Mouse (Mus musculus) forebrain, embryonic 12.5 days (tissue): Measurements from ENCODE around the gene Rpl7l1. TPM values are rescaled to one million over a fixed set of nuclear protein-coding genes. Genes with fewer than 3 reads are reported as not detected.

Experiments used
- ATAC-seq: fragments of 200-750 bp; cut with Nextera tagmentation; 2 replicates; pipeline ENCODE4 v1.8.0; 2017; ENCODE audit warnings: moderate TSS enrichment; ENCODE audit not compliant: low FRiP score
- H3K27ac ChIP-seq: fragments of 300-500 bp; sonication (generic); 2 replicates; pipeline ENCODE4 v1.5.1; 2016; ENCODE audit warnings: mild to moderate bottlenecking
- H3K27me3 ChIP-seq: fragments of 300-500 bp; sonication (generic); 2 replicates; pipeline ENCODE4 v1.6.1; 2016; ENCODE audit warnings: mild to moderate bottlenecking
- H3K36me3 ChIP-seq: fragments of 300-500 bp; sonication (generic); replicated peaks from 2 replicates; pipeline ENCODE4 v1.6.1; 2016; ENCODE audit warnings: mild to moderate bottlenecking
- H3K4me1 ChIP-seq: fragments of 300-500 bp; sonication (generic); 2 replicates; pipeline ENCODE4 v1.6.1; 2016
- H3K4me2 ChIP-seq: fragments of 300-500 bp; sonication (generic); 2 replicates; pipeline ENCODE4 v1.6.1; 2016; ENCODE audit warnings: mild to moderate bottlenecking, moderate library complexity
- H3K4me3 ChIP-seq: fragments of 300-500 bp; sonication (generic); replicated peaks from 2 replicates; pipeline ENCODE4 v1.5.1; 2016; ENCODE audit warnings: mild to moderate bottlenecking
- H3K9ac ChIP-seq: fragments of 300-500 bp; sonication (generic); 2 replicates; pipeline ENCODE4 v1.6.1; 2016; ENCODE audit warnings: mild to moderate bottlenecking
- H3K9me3 ChIP-seq: fragments of 300-500 bp; sonication (generic); 2 replicates; pipeline ENCODE4 v1.6.1; 2016
- WGBS: fragments of 180-500 bp; shearing (Covaris S2); methylation state at CpG from one replicate; pipeline ENCODE4 v1.1.7; 2016; 5-methylcytosine and 5-hydroxymethylcytosine counted together
- polyA plus RNA-seq: library from polyadenylated mRNA; unstranded; fragments of >200 nt; fragmentation: Nextera tagmentation; extraction: Ambion mirVana; gene quantifications from 2 replicates; pipeline ENCODE4 v1.2.1, GENCODE M21; 2016

The Rpl7l1 gene
- polyA plus RNA-seq, 1 experiment from 2014 or later, result 154 TPM

DNA sequence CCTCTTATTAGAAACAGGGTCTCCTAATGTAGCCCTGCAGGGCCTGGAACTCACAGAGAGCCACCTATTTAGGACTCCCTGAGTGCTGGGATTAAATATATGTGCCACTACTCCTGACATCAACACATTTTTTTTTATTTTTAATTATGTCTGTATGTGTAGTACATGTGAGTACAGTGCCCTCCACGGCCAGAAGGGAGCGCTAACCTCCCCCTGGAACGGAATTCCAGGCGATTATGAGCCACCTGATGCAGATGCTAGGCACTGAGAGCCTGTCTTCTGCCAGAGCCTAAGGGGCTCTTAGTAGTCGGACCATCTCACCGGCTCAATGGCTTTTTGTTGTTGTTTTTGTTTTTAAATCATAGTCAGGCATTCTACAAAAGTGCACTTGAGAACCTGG lies 54.5 kb downstream of the Rpl7l1 start:
- H3K4me1 ChIP-seq, result no peaks in the 10 kb centered on the region
- H3K27ac ChIP-seq, result no peak overlapping the region
- H3K4me2 ChIP-seq, result no peak overlapping the region
- no peak overlapping the region for H3K4me3 ChIP-seq
- no peak for ATAC-seq
- peaks cover 13% of the 10 kb centered on the region for H3K36me3 ChIP-seq
- H3K27me3 ChIP-seq, result peaks cover 21% of the 10 kb centered on the region
- WGBS, result 35% methylated on average over 6 of the region's 6 CpGs
- no peaks in the 10 kb centered on the region for H3K9me3 ChIP-seq
- no peak overlapping the region for H3K9ac ChIP-seq

GRCm38 (mm10) chr17:46727271-46727670 lies 55.2 kb downstream of the Rpl7l1 start:
- Histone ChIP-seq H3K4me3 (no peak overlapping the region), H3K27ac (no peak overlapping the region), H3K4me1 (no peaks in the 10 kb centered on the region), H3K9me3 (no peaks in the 10 kb centered on the region), H3K9ac (no peak overlapping the region), H3K36me3 (peaks cover 17% of the 10 kb centered on the region), H3K4me2 (no peak overlapping the region), H3K27me3 (peaks cover 21% of the 10 kb centered on the region)
- WGBS, result 95% methylated on average over 11 of the region's 11 CpGs
- no peak for ATAC-seq

DNA sequence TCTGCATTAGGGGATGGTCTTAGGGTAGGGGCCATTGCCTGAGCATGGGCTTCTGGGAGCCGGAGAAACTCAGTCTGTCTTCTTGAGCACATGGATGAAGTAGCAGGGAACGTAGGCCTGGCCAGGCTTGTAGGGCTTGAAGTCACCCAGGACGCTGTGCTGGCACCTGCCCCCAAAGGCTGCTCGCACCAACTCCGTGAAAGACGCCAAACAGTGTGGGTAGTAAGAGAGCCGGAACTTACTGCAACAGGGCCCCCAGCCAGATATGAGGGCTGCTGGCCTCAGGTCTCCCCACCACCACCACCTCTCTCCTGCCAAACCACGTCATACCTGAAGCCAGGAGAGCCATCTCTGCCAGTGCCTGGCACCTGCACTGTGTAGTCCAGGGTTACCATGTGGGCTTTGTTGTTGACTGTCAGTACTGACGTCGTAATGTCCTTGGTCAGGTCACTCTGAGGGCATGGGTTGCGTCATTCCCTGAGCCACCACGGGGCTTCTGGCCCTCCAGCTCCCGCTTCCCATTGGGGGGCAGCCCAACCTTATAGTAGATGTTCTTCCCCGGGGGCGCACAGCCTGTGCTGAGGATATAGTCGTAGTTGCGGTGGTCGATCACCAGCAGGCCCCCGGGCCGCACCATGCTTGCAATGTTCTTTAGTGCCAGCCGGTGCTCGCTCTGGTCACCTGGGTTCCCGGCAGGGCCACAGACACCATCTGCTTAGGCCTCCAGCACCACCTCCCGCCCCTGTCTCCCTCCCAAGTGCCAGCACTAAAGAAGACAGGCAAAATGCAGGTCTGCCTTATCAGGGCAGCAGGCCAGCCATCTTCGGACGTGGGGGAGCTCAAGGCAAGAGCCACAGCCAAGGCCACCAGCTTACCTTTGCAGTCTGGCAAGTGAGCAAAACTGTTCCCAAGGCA lies 56.5 kb downstream of the Rpl7l1 start:
- Histone ChIP-seq H3K36me3 (peaks cover 22% of the 10 kb centered on the region), H3K27me3 (peaks cover 21% of the 10 kb centered on the region), H3K9me3 (no peaks in the 10 kb centered on the region), H3K4me2 (no peak overlapping the region), H3K27ac (no peak overlapping the region), H3K4me3 (no peak overlapping the region), H3K9ac (no peak overlapping the region), H3K4me1 (no peaks in the 10 kb centered on the region)
- 94% methylated on average over 26 of the region's 26 CpGs for WGBS
- no peak for ATAC-seq

GRCm38 (mm10) chr17:46725273-46725672 lies 57.2 kb downstream of the Rpl7l1 start:
- Histone ChIP-seq H3K9me3 (no peaks in the 10 kb centered on the region), H3K4me3 (no peak overlapping the region), H3K9ac (no peak overlapping the region), H3K36me3 (peaks cover 27% of the 10 kb centered on the region), H3K4me2 (no peak overlapping the region), H3K4me1 (no peaks in the 10 kb centered on the region), H3K27me3 (peaks cover 21% of the 10 kb centered on the region), H3K27ac (no peak overlapping the region)
- no peak for ATAC-seq
- 36% methylated on average over 9 of the region's 9 CpGs for WGBS

DNA sequence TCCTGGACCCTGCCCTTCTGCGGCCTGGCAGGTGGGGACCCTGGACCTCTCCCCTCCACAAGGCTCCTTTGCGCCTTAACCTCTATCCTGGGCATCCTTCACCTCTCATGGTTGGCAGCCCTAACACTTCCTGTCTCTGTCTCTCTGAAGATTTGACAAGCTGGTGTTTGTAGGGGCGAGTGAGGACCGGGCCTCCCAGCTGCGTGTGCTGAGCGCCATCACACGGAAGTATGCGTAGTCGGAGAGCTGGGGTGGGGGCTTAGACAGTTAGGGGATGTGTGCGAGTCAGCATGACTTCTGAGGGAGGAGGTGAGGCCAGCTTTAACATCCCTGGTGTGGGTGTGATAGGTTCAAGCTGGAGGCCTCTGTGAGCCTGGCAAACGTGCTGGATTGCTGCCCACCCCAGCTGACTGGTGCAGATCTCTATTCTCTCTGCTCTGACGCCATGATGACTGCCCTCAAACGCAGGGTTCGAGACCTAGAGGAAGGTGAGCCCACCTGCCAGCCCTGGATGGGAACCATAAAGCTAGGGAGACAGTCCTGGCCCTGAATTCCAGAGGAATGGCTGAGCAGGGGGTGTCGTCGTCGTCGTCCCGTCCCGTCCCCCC lies 57.9 kb downstream of the Rpl7l1 start:
- no peak for ATAC-seq
- H3K36me3 ChIP-seq, result peaks cover 28% of the 10 kb centered on the region
- WGBS, result 81% methylated on average over 20 of the region's 20 CpGs

More for the DNA sequence above, 57.9 kb downstream of the Rpl7l1 start:
- Histone ChIP-seq H3K27ac (no peak overlapping the region), H3K9ac (no peak overlapping the region), H3K4me3 (no peak overlapping the region), H3K9me3 (no peaks in the 10 kb centered on the region), H3K4me2 (no peak overlapping the region), H3K27me3 (peaks cover 18% of the 10 kb centered on the region), H3K4me1 (no peaks in the 10 kb centered on the region)

Other genes starting within 250 kb of the Rpl7l1 start
- 9.8 and 11.3 TPM in 2 replicates for gene Cul9, start 236.3 kb downstream of the Rpl7l1 start, polyA plus RNA-seq
- gene Srf, start 226.5 kb downstream of the Rpl7l1 start, polyA plus RNA-seq, result 5.0 TPM in 2 replicates
- 55.3 and 56.4 TPM in 2 replicates for gene Ptk7, start 153.2 kb downstream of the Rpl7l1 start, polyA plus RNA-seq
- gene Klc4, start 136.7 kb downstream of the Rpl7l1 start, polyA plus RNA-seq, result 39.0 and 42.5 TPM in 2 replicates
- gene Mrpl2, start 136.4 kb downstream of the Rpl7l1 start, polyA plus RNA-seq, result 76.6 and 102 TPM in 2 replicates
- 46.5 and 47.8 TPM in 2 replicates for gene Cul7, start 132.3 kb downstream of the Rpl7l1 start, polyA plus RNA-seq
- gene Rrp36, start 108.3 kb downstream of the Rpl7l1 start, polyA plus RNA-seq, result 54.4 and 57.6 TPM in 2 replicates
- 156 and 158 TPM in 2 replicates for gene Mea1, start 103.9 kb downstream of the Rpl7l1 start, polyA plus RNA-seq
- gene Klhdc3, start 101.8 kb downstream of the Rpl7l1 start, polyA plus RNA-seq, result 131 and 137 TPM in 2 replicates
- 111 and 124 TPM in 2 replicates for gene Ppp2r5d, start 77.6 kb downstream of the Rpl7l1 start, polyA plus RNA-seq
- gene Pex6, start 71.2 kb downstream of the Rpl7l1 start, polyA plus RNA-seq, result 28.7 and 29.3 TPM in 2 replicates
- gene Gnmt, start 53.5 kb downstream of the Rpl7l1 start, polyA plus RNA-seq, result 0.54 and 0.91 TPM in 2 replicates
- 56.6 and 57.3 TPM in 2 replicates for gene Cnpy3, start 30.5 kb downstream of the Rpl7l1 start, polyA plus RNA-seq
- gene Ptcra, start 19.0 kb downstream of the Rpl7l1 start, polyA plus RNA-seq, result 0.24 and 0.36 TPM in 2 replicates
- 57.2 and 61.2 TPM in 2 replicates for gene 2310039H08Rik, start 10.0 kb downstream of the Rpl7l1 start, polyA plus RNA-seq
- 7.1 and 7.5 TPM in 2 replicates for gene Bicral, start 75.8 kb upstream of the Rpl7l1 start, polyA plus RNA-seq
- gene Tbcc, start 108.0 kb upstream of the Rpl7l1 start, polyA plus RNA-seq, result 63.2 and 67.3 TPM in 2 replicates
- gene Prph2, start 127.8 kb upstream of the Rpl7l1 start, polyA plus RNA-seq, result not detected in 2 replicates
- 21.0 and 21.8 TPM in 2 replicates for gene Ubr2, start 227.9 kb upstream of the Rpl7l1 start, polyA plus RNA-seq